Mouse (Mus musculus): ENCODE results near the gene Ttll5. TPM values are rescaled to one million over a fixed set of nuclear protein-coding genes. Genes with fewer than 3 reads are reported as not detected.

Gene Ttll5
- total and polyA plus RNA-seq, 2 experiments from 2014 or later: 6.3 to 16.8 TPM

GRCm38 (mm10) chr12:86047376-86047775 is 222.9 kb downstream of the Ttll5 start:
- DNase-seq (ENCODE audit: low spot score) (no peak), ATAC-seq (ENCODE audit: insufficient read depth, low read depth) (no peak)
- H3K9ac ChIP-seq (replicated peaks; ENCODE audit: low read depth, low read length): no peak overlapping the region
- H3K27me3 ChIP-seq (ENCODE audit: control insufficient read depth, insufficient read depth, low read length): no peaks in the 10 kb centered on the region
- no peaks in the 10 kb centered on the region; the same call in 1 of the 2 replicates for H3K4me1 ChIP-seq (ENCODE audit: control insufficient read depth, insufficient read depth)
- H3K9me3 ChIP-seq (replicated peaks; ENCODE audit: control insufficient read depth, low read length): 0 out of 2 replicates have a peak, but pooled peaks cover 7% of the 10 kb centered on the region
- TF ChIP-seq CTCF (IDR thresholded peaks at IDR 0.05; ENCODE audit: low read depth): no peak
- TF ChIP-seq EP300 (IDR thresholded peaks at IDR 0.05; ENCODE audit: low read depth): no peak
- H3K36me3 ChIP-seq (replicated peaks; ENCODE audit: control insufficient read depth, insufficient read depth, low read length): 0 out of 2 replicates have a peak, but pooled peaks cover 5% of the 10 kb centered on the region
- no peak overlapping the region for H3K4me2 ChIP-seq (ENCODE audit: low read depth, low read length)
- H3K27ac ChIP-seq (ENCODE audit: low read depth): no peak overlapping the region
- 82% methylated on average over 8 of the region's 8 CpGs for WGBS
- no peak overlapping the region for H3K4me3 ChIP-seq (ENCODE audit: low read depth, low read length)

- H3K4me3 ChIP-seq (ENCODE audit: low read depth, low read length): no peak overlapping the region
- no peaks in the 10 kb centered on the region; the same call in 1 of the 2 replicates for H3K4me1 ChIP-seq (ENCODE audit: control insufficient read depth, insufficient read depth)
- no peak overlapping the region for H3K27ac ChIP-seq (ENCODE audit: low read depth)
- H3K9me3 ChIP-seq (replicated peaks; ENCODE audit: control insufficient read depth, low read length): no peaks in the 10 kb centered on the region
- no peaks in the 10 kb centered on the region for H3K36me3 ChIP-seq (replicated peaks; ENCODE audit: control insufficient read depth, insufficient read depth, low read length)
- WGBS: 56% methylated on average over 6 of the region's 6 CpGs
- no peak for ATAC-seq (ENCODE audit: insufficient read depth, low read depth)
- no peak overlapping the region for H3K9ac ChIP-seq (replicated peaks; ENCODE audit: low read depth, low read length)
- TF ChIP-seq EP300 (IDR thresholded peaks at IDR 0.05; ENCODE audit: low read depth) (no peak), CTCF (IDR thresholded peaks at IDR 0.05; ENCODE audit: low read depth) (no peak)
- no peak overlapping the region for H3K4me2 ChIP-seq (ENCODE audit: low read depth, low read length)
- no peaks in the 10 kb centered on the region for H3K27me3 ChIP-seq (ENCODE audit: control insufficient read depth, insufficient read depth, low read length)
- DNase-seq (ENCODE audit: low spot score): no peak
These were observed 225.4 kb downstream of the Ttll5 start for GRCm38 (mm10) chr12:86049813-86050212.

- H3K9me3 ChIP-seq (replicated peaks; ENCODE audit: control insufficient read depth, low read length): no peaks in the 10 kb centered on the region
- TF ChIP-seq CTCF (IDR thresholded peaks at IDR 0.05; ENCODE audit: low read depth) (no peak), EP300 (IDR thresholded peaks at IDR 0.05; ENCODE audit: low read depth) (no peak)
- H3K36me3 ChIP-seq (replicated peaks; ENCODE audit: control insufficient read depth, insufficient read depth, low read length): peaks cover 12% of the 10 kb centered on the region; the same call in 1 of the 2 replicates
- no peak overlapping the region for H3K4me3 ChIP-seq (ENCODE audit: low read depth, low read length)
- H3K4me2 ChIP-seq (ENCODE audit: low read depth, low read length): no peak overlapping the region
- DNase-seq (ENCODE audit: low spot score) (no peak), ATAC-seq (ENCODE audit: insufficient read depth, low read depth) (no peak)
- H3K27ac ChIP-seq (ENCODE audit: low read depth): no peak overlapping the region
- H3K9ac ChIP-seq (replicated peaks; ENCODE audit: low read depth, low read length): no peak overlapping the region
- no peaks in the 10 kb centered on the region; the same call in 1 of the 2 replicates for H3K4me1 ChIP-seq (ENCODE audit: control insufficient read depth, insufficient read depth)
- no peaks in the 10 kb centered on the region for H3K27me3 ChIP-seq (ENCODE audit: control insufficient read depth, insufficient read depth, low read length)
- 85% methylated on average over 5 of the region's 5 CpGs for WGBS
These were observed 227.0 kb downstream of the Ttll5 start for GRCm38 (mm10) chr12:86051477-86051876.

- H3K9me3 ChIP-seq (replicated peaks; ENCODE audit: control insufficient read depth, low read length): no peaks in the 10 kb centered on the region
- no peak for ATAC-seq (ENCODE audit: insufficient read depth, low read depth)
- 88% methylated on average over 2 of the region's 2 CpGs for WGBS
These were observed 230.8 kb downstream of the Ttll5 start for GRCm38 (mm10) chr12:86055306-86055705.

GRCm38 (mm10) chr12:86056976-86057375 is 232.5 kb downstream of the Ttll5 start:
- Histone ChIP-seq H3K36me3 (replicated peaks; ENCODE audit: control insufficient read depth, insufficient read depth, low read length) (peaks cover 24% of the 10 kb centered on the region), H3K27me3 (ENCODE audit: control insufficient read depth, insufficient read depth, low read length) (no peaks in the 10 kb centered on the region), H3K9me3 (replicated peaks; ENCODE audit: control insufficient read depth, low read length) (no peaks in the 10 kb centered on the region), H3K4me1 (ENCODE audit: control insufficient read depth, insufficient read depth) (no peaks in the 10 kb centered on the region), H3K27ac (ENCODE audit: low read depth) (no peak overlapping the region), H3K4me2 (ENCODE audit: low read depth, low read length) (no peak overlapping the region), H3K4me3 (ENCODE audit: low read depth, low read length) (no peak overlapping the region), H3K9ac (replicated peaks; ENCODE audit: low read depth, low read length) (no peak overlapping the region)
- WGBS: 81% methylated on average over 8 of the region's 8 CpGs
- ATAC-seq (ENCODE audit: insufficient read depth, low read depth) (no peak), DNase-seq (ENCODE audit: low spot score) (no peak)
- TF ChIP-seq EP300 (IDR thresholded peaks at IDR 0.05; ENCODE audit: low read depth): no peak
- no peak for TF ChIP-seq CTCF (IDR thresholded peaks at IDR 0.05; ENCODE audit: low read depth)

More at GRCm38 (mm10) chr12:86055306-86055705, 230.8 kb downstream of the Ttll5 start:
- no peaks in the 10 kb centered on the region; the same call in 1 of the 2 replicates for H3K4me1 ChIP-seq (ENCODE audit: control insufficient read depth, insufficient read depth)
- H3K36me3 ChIP-seq (replicated peaks; ENCODE audit: control insufficient read depth, insufficient read depth, low read length): peaks cover 19% of the 10 kb centered on the region; the same call in 1 of the 2 replicates
- H3K4me2 ChIP-seq (ENCODE audit: low read depth, low read length): no peak overlapping the region
- no peak overlapping the region for H3K9ac ChIP-seq (replicated peaks; ENCODE audit: low read depth, low read length)
- no peak for DNase-seq (ENCODE audit: low spot score)
- no peak overlapping the region for H3K4me3 ChIP-seq (ENCODE audit: low read depth, low read length)
- H3K27ac ChIP-seq (ENCODE audit: low read depth): no peak overlapping the region
- TF ChIP-seq EP300 (IDR thresholded peaks at IDR 0.05; ENCODE audit: low read depth) (no peak), CTCF (IDR thresholded peaks at IDR 0.05; ENCODE audit: low read depth) (no peak)
- H3K27me3 ChIP-seq (ENCODE audit: control insufficient read depth, insufficient read depth, low read length): no peaks in the 10 kb centered on the region

- Histone ChIP-seq H3K27ac (ENCODE audit: low read depth) (no peak overlapping the region), H3K4me3 (ENCODE audit: low read depth, low read length) (no peak overlapping the region), H3K4me2 (ENCODE audit: low read depth, low read length) (no peak overlapping the region), H3K9me3 (replicated peaks; ENCODE audit: control insufficient read depth, low read length) (no peaks in the 10 kb centered on the region), H3K4me1 (ENCODE audit: control insufficient read depth, insufficient read depth) (no peaks in the 10 kb centered on the region), H3K36me3 (replicated peaks; ENCODE audit: control insufficient read depth, insufficient read depth, low read length) (peaks cover 29% of the 10 kb centered on the region), H3K27me3 (ENCODE audit: control insufficient read depth, insufficient read depth, low read length) (no peaks in the 10 kb centered on the region), H3K9ac (replicated peaks; ENCODE audit: low read depth, low read length) (no peak overlapping the region)
- TF ChIP-seq EP300 (IDR thresholded peaks at IDR 0.05; ENCODE audit: low read depth): no peak
- TF ChIP-seq CTCF (IDR thresholded peaks at IDR 0.05; ENCODE audit: low read depth): no peak
- ATAC-seq (ENCODE audit: insufficient read depth, low read depth) (no peak), DNase-seq (ENCODE audit: low spot score) (no peak)
- WGBS: 86% methylated on average over 8 of the region's 8 CpGs
These were observed 233.1 kb downstream of the Ttll5 start for GRCm38 (mm10) chr12:86057516-86057915.

Data from heart, postnatal 0 days (tissue).